Mouse (Mus musculus): ENCODE measurements around the gene Tut1. TPM values are rescaled to one million over a fixed set of nuclear protein-coding genes. Genes with fewer than 3 reads are reported as not detected.

The Tut1 gene
- total RNA-seq, 2 experiments from 2014 or later: 21.4 to 22.4 TPM

DNA sequence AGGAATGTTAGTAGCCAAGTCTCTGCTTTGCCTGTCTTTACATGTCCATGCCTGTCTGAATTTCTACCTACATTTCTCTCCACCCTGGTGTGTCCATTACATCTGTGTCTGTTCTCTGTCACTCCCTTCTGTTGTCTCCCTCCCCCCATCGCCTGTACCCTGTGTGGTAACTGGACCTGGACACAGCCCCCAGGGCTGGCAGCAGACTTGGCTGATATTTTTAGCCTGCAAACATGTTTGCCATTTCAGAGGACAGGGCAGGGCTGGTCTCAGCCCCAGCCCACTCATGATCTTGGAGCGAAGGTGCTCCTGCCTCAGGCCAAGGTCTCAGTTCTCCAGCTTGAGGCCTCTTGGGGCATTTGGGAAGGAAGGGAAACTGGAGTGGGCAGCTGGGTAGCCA lies 34.2 kb downstream of the Tut1 start:
- no peak overlapping the region for H3K4me3 ChIP-seq
- no peak for TF ChIP-seq CTCF (IDR thresholded peaks at IDR 0.05)
- intact Hi-C loops (cut with DNase I): no loop called here
- no peak overlapping the region for H3K27ac ChIP-seq
- no peak for DNase-seq (ENCODE audit: extremely low spot score in 1 of 2, low spot score in 2 of 2)

DNA sequence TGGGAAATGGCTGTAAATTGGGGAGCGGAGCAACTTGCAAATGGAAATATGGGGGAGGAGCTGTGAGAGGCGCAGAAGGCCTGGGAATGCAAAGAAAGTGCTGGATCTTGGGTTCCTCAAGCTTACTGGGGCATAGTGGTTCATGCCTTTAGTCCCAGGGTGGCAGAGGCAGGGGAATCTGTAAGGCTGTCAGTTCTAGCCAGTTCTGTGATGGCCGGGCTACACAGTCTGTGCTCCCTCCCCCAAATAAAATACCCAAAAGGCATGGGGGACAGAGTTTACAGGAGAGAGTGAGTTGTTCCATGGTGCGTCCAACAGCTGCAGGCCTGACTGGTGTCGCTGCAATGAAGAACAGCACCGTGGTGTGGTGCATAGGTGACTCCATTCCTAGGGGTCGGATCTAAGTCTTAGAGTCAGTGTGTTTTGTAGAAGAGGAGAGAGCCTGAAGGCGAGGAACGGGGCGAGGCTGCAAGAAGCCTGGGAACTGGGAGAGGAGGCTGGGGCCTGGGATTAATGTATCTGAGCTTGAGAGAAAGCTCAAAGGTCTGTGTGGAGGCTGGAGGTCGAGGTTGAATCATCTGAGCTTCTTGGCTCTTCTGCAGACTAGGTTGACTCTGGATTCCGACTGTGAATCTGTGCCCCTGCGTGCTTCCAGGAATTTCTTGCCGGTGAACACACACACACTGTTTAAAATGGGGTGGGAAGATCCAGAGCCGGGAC lies 34.9 kb downstream of the Tut1 start:
- no peak for DNase-seq (ENCODE audit: extremely low spot score in 1 of 2, low spot score in 2 of 2)
- no peak overlapping the region; the same call in 1 of the 2 replicates for H3K27ac ChIP-seq
- H3K4me3 ChIP-seq: peak overlapping the region; percentile 57
- TF ChIP-seq CTCF (IDR thresholded peaks at IDR 0.05): no peak
- intact Hi-C loops (cut with DNase I): no loop called here

DNA sequence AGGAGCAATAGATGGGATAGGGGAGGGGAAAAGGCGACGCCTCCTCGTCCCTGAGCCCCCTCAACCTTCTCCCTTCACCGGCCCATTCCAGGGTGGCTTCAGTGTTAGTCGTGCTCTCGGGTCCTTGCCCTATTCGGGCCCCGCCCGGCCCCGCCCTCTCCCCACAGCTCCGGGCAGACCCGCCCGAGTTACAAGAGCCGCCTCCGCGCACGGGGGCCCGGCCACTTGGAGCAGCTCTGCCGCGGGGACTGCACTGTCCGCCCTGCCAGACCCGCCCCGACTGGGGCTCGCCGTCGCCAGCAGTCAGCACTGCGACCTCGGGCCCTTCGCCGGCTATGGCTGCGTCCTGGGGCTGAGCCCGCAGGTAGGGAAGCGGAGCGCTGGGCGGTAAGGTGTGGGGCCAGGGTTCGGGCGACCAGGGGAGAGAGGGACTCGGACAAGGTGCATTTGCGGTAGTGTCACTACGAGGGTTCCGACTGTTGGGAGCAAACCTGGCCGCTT lies 35.5 kb downstream of the Tut1 start, which contains the start of gene Ahnak:
Gene Ahnak, plus strand, starts transcription at position 219 of the 501 bp plus-strand sequence.
- DNase-seq (ENCODE audit: extremely low spot score in 1 of 2, low spot score in 2 of 2): no peak
- H3K27ac ChIP-seq: peak within 1 kb of the TSS; percentile 78
- intact Hi-C loops (cut with DNase I): no loop called here
- peak within 1 kb of the TSS; percentile 57 for H3K4me3 ChIP-seq
- no peak for TF ChIP-seq CTCF (IDR thresholded peaks at IDR 0.05)

DNA sequence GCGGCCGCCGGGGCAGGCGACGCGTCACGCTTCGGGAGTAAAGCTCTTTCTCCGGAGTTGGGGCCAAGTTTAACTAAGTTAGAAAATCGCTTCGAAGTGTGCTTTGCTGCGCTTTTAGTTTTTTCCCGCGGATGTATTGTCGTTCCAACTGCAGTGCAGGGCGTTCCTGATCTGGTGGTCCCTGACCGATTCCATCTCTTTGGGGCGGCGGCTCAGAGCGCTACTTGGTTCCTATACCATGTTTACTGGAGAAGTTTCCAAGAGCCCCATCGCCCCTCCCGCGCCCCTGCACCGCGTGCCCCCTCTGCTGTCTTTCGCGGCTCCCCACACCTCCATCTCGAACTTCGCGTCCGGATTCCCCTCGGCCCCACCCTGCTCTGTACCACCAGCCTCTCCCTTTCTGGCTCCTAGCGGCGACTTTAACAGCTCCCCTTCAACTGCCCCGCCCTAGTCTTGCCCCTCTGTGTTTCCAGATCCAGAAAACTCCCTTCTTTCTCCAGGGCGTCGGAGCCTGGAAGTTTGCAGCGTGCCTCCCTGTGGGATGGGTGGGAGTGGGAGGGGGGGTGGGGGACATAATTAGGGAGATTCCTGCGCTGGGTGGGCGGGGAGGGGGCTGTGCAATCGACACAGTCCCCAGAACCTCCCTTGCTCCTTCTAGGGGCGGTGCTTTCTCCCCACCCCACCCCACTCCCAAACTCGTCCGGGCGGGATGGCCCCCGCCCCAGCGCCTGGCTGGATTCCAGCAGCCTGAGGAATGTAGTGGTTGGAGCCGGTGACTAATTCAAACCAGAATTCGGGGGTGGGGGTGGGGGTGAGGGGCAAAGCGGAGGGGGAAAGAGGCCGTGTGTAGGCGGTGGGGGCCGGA lies 36.2 kb downstream of the Tut1 start:
- intact Hi-C loops (cut with DNase I): no loop called here
- TF ChIP-seq CTCF (IDR thresholded peaks at IDR 0.05): no peak; the same call in 1 of the 2 replicates
- H3K27ac ChIP-seq: peak overlapping the region; percentile 78
- H3K4me3 ChIP-seq: peak overlapping the region; percentile 57
- DNase-seq (ENCODE audit: extremely low spot score in 1 of 2, low spot score in 2 of 2): no peak

DNA sequence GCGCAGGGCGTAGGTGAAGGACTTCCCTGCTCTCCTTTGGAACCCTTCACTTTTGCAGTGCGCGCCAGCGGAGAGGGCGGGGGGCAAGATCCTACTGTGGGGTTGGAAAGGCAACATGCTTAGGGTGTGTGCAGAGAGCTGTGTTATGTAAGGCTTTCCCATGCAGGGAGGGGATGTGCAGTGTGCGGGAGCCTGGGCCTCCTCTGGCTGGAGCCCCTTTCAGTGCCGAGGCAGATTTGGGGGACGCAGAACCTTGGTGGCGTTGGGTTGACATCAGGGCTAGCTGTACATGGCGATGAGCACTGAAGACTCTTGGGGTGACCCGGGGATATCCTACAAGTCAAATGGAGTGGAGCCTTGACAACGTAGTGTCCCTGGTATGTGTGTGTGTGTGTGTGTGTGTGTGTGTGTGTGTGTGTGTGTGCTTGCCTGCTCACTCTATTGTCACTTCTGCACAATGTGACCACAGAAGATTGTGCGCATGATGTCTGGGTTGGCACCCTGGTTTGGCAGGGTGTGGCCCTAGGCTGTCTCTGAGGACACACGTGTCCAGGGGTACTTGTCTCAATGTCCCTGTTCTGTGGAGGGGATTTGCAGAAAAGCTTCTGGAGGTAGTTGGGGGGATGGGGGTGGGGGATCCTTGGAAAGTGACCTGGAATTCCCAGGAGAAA lies 36.9 kb downstream of the Tut1 start:
- TF ChIP-seq CTCF (IDR thresholded peaks at IDR 0.05): no peak
- peak overlapping the region; percentile 78 for H3K27ac ChIP-seq
- no peak for DNase-seq (ENCODE audit: extremely low spot score in 1 of 2, low spot score in 2 of 2)
- intact Hi-C loops (cut with DNase I): no loop called here
- peak overlapping the region; percentile 57 for H3K4me3 ChIP-seq

DNA sequence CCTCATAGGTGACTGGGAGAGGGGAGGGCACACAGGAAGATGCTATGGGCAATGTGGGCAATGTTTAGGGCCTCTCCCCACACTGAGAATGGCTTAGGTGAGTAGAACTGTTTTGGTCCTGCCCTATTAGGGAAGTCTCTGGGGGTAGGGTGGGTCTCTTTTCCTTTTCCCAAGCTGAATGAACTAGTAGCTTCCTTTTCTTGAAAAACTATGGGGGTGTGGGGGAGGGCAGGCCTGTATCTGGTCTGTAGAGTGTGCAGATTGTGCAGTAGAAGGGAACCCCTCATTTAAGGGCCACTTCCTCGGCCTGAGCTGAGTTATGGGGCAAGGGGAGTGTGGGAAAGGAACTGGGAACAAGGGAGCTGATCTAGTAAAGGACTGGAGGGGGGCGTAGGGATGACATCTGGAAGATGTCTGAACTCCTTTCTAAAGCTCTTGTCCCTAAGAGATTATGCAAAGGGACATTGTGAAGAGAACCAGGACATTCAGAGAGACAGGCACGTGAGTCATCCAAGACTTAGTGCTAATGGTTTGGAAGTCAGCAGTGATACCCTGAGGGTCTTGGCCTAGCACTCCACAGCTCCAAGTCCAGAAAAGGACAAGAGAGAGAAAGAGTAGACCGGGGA lies 37.7 kb downstream of the Tut1 start:
- no peak overlapping the region for H3K4me3 ChIP-seq
- H3K27ac ChIP-seq: peak overlapping the region; percentile 50; the same call in 1 of the 2 replicates
- DNase-seq (ENCODE audit: extremely low spot score in 1 of 2, low spot score in 2 of 2): no peak
- intact Hi-C loops (cut with DNase I): no loop called here
- TF ChIP-seq CTCF (IDR thresholded peaks at IDR 0.05): no peak

DNA sequence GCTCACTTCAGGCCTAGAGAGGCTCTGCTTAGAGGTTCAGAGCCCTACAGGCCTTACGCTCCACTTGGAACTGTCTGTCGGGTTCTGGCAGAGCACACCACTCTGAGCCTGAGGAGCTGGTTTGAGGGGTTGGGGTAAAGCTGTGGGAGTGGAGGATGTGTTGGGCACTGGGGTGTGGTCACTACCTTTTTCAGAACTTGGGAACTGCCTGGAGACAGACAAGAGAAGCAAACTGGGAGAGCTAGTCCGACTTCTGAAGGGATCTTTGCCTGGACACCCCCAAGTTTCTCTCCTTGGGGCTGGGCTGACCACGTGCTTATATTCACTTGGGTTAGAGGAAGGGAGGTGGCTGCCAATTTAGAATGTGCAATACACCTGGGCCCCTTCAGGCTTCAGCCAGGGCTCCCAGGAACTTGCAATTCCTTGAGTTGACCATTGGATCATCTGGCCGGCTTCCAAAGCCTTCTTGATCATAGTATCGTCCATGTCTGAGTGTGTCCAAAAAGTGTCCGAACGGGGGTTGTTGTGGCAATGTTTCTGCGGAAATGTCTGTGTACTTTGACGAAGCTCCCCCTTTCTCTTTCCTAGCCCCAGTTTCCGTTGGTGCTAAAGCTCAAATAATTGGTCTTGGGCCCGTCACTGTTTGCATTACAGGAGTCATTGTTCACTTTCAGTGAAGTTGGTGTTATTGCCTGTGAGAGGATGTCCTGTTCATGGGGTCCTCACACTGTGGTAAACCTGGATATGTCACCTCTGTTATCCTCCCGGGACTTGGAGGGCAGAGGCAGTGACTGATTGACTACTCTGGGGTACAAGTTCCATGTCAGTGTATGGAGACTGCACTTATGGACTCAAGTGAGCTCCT lies 38.5 kb downstream of the Tut1 start:
- Histone ChIP-seq H3K4me3 (no peak overlapping the region), H3K27ac (peak overlapping the region; percentile 53)
- no peak for TF ChIP-seq CTCF (IDR thresholded peaks at IDR 0.05)
- intact Hi-C loops (cut with DNase I): loop anchor here (2.0 kb wide), 1 partner anchor 119 kb away; no protein-coding TSS in a partner anchor
- no peak for DNase-seq (ENCODE audit: extremely low spot score in 1 of 2, low spot score in 2 of 2)

DNA sequence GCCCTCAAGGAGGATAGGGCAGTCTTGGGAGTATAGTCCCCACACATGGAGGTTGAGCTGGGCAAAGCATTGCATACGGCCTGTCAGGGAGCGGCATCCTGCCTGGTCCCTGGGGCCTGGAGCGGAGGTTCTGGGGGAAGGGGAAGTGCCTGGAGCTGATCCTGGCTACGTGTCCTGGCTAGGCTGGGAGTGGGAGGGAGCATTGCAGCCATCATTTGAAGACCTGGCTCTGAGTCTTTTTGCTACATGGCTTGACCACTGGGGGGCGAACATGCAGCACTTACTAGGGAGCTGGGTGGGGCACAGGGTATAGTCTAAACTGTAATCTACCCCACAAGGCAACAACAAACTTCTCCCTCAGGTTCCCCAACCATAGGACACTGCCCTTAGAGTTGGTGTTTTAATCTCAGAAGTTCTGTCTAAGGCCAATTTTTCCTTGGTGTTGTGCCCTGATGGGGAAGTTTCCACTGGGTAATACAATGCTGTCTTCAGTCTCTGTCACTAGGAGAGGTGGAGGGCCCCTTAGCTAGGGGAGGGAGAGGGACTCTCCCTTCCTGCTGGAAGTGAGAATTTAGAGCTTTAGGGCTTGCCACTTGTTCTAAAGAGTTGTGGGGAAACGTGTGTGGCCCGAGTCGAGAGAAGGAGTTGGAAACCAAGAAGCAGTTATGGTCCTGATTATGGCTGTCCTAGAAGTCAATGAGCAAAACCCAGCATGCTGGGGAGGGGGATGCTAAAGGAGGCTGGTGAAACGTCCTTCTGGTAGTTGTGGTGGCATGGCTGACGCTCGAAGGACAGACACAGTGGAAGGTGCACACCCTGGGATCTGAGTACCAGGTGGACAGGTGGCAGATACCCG lies 39.4 kb downstream of the Tut1 start:
- intact Hi-C loops (cut with DNase I): loop anchor here (1.0 to 2.0 kb wide), 2 partner anchors 89 to 118 kb away; no protein-coding TSS in a partner anchor
- Histone ChIP-seq H3K4me3 (no peak overlapping the region), H3K27ac (peak overlapping the region; percentile 53)
- peak; percentile 71 to 83 for DNase-seq (ENCODE audit: extremely low spot score in 1 of 2, low spot score in 2 of 2)
- peak; percentile 84 for TF ChIP-seq CTCF (IDR thresholded peaks at IDR 0.05)

DNA sequence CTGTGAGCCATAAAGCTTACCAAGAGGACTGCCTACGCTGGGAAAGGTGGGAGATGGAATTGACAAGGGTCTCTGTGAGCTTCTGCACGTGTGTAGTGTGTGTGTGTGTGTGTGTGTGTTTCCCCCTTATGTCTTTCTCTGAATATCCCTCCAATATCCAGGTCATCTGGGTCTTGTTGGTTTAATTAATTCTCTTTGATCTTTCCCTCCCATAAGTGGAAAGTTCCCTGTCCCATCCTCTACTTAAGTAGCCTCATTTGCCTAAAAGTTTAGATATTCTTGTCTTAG lies 39.9 kb downstream of the Tut1 start:
- H3K27ac ChIP-seq: no peak overlapping the region
- H3K4me3 ChIP-seq: no peak overlapping the region
- TF ChIP-seq CTCF (IDR thresholded peaks at IDR 0.05): no peak
- no peak for DNase-seq (ENCODE audit: extremely low spot score in 1 of 2, low spot score in 2 of 2)
- intact Hi-C loops (cut with DNase I): loop anchor here (1.0 to 2.0 kb wide), 2 partner anchors 89 to 117 kb away; no protein-coding TSS in a partner anchor

Data from left cerebral cortex, adult 2 months (tissue).